Mouse (Mus musculus) G1E (cell line): Measurements from ENCODE around the gene Hcls1.

ENCODE experiments used
- CTCF ChIP-seq: IDR thresholded peaks from 2 replicates; pipeline ENCODE4 v1.5.1; 2012; ENCODE audit warnings: low read depth, low read length, inconsistent platforms, mixed read lengths
- GATA1 ChIP-seq: IDR thresholded peaks from 2 replicates; pipeline ENCODE4 v1.6.1; 2012; ENCODE audit warnings: borderline replicate concordance, low read length, inconsistent platforms, mixed read lengths
- GATA2 ChIP-seq: IDR thresholded peaks from 2 replicates; pipeline ENCODE4 v1.6.1; 2012; ENCODE audit warnings: low read depth, low read length, inconsistent platforms, borderline replicate concordance
- POLR2AphosphoS5 ChIP-seq: IDR thresholded peaks from 2 replicates; pipeline ENCODE4 v1.6.1; 2012; ENCODE audit warnings: low read depth, low read length, inconsistent platforms; ENCODE audit not compliant: insufficient replicate concordance
- TAL1 ChIP-seq: conservative IDR thresholded peaks from 2 replicates; pipeline ENCODE4 v1.6.1; 2012; ENCODE audit warnings: low read depth, low read length, inconsistent platforms, mixed read lengths

GRCm38 (mm10) chr16:36979127-36979526, 44.3 kb downstream of the Hcls1 start:
- no peak for TF ChIP-seq TAL1
- no peak for TF ChIP-seq CTCF
- TF ChIP-seq GATA1 = no peak
- TF ChIP-seq GATA2 = no peak
- TF ChIP-seq POLR2AphosphoS5 = no peak
